Mouse (Mus musculus) telencephalon, adult 2 months (tissue): ENCODE results near the gene Gm11146.
A peak's percentile ranks its signal among the peaks of the same experiment; 100 is the strongest.

Experiments
- DNase-seq: peaks from one replicate; pipeline ENCODE4 v3.0.0-alpha.2; 2011; ENCODE audit warnings: low read depth, low spot score

Gm11146 gene

DNA sequence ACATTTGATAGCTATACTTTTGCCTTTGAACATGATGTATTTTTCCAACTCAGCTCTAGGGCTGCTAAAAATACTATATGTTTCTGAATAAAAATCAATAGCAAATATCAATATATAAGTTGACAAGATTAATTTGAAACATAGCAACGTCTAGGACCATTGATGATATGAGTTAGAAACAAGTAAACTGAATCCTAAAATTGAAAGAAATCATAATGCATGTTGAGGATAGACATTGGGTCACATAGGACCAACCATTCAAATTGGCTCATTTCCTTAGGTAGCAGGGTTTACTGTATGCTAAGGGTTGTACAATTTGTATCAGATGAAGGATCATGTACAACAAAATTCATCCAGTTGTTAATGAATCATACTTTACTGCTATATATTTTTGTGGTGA, at the start of gene Gm11146:
Gene Gm11146 (minus strand): TSS at position 101 of the 400 bp plus-strand sequence.
- DNase-seq = no peak

DNA sequence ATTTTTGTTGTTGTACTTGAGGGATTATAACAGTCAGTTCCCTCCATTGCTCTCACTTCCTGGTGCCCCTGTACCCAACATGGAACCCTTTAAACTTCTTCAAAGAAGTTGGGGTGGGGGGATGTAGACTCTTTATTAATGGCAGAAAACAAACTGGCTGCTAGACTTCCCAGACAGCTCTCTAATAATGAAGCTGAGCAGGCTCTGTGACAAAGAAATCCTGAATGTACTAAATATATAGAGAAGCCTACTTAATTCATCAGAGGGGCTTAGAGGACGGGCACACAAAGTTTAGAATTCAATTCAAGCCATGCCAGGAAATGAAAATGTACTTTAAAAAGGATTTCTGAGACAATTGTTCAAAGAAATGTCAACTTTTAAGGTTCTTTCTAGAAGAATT, 48.7 kb upstream of the Gm11146 start:
- no peak for DNase-seq

DNA sequence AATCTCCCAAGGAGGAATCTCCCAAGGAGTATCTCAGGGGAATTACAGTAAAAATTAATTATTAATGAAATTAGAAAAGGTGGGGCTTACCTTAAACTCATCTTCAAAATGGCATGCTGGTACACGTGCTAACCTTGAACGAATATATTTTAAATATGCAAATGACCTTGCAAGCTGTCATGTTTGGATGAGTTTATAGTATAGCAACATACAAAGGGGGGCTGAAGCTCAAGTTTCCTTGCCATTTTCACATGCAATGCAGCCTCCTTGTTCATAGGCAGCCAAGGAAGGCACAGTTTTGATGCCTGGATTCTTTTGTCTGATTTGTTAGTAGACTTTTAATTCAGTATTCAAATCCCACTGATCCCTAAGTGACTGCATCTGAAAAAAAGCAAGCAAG, 47.1 kb upstream of the Gm11146 start:
- DNase-seq = no peak

DNA sequence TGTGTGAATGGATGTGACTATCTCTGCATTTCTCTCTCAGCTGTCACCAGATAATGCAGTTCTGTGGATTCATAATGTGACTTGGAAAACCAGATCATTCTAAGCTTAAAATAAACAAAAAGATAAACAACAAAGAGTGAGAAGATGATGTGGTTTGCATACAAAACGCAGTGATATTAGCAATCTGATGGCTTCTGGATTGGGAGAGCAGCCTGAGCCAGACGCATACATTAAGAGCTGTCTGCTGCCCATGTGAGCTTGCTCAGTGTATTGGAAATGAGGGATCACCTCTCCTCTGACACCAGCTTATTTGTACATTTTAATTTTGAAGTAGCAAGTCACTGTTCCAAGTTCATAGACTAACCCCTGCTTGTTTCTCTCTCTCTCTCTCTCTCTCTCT, 46.3 kb upstream of the Gm11146 start:
- no peak for DNase-seq

DNA sequence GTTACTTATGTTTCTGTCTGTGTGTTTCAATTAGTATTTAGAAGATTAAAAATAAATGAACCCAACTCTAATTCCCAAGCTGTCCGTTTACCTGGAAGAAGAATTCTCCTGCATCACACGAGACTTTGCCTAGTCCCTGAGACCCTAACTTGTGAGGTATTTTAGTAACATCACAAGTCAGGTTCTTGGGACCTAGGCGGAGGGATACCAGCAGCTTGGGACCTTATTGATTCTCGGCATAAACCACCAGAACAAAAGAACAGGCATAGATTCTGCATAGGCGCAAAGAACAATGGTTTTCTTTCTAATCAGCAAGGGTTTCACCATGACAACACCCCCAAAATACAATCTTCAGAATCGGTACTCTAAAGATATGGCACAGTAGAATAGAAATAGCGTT, 44.3 kb upstream of the Gm11146 start:
- DNase-seq = no peak

DNA sequence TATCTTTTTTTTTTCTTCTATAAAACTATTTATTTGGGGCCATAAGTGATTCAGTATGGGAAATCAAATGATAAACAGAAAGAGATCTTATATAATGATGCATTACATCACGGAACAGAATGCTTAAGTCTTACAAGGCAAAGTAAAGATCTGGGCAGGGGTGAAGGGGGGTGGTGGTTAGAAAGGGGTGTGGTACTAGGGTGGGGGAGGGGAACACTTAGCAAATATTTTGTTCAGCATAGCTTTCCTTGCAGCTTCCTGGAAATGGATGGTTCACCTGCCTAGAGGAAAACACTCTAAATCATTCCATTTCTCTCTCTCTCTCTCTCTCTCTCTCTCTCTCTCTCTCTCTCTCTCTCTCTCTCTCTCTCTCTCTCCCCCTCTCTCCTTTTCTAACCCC, 43.1 kb upstream of the Gm11146 start:
- no peak for DNase-seq

DNA sequence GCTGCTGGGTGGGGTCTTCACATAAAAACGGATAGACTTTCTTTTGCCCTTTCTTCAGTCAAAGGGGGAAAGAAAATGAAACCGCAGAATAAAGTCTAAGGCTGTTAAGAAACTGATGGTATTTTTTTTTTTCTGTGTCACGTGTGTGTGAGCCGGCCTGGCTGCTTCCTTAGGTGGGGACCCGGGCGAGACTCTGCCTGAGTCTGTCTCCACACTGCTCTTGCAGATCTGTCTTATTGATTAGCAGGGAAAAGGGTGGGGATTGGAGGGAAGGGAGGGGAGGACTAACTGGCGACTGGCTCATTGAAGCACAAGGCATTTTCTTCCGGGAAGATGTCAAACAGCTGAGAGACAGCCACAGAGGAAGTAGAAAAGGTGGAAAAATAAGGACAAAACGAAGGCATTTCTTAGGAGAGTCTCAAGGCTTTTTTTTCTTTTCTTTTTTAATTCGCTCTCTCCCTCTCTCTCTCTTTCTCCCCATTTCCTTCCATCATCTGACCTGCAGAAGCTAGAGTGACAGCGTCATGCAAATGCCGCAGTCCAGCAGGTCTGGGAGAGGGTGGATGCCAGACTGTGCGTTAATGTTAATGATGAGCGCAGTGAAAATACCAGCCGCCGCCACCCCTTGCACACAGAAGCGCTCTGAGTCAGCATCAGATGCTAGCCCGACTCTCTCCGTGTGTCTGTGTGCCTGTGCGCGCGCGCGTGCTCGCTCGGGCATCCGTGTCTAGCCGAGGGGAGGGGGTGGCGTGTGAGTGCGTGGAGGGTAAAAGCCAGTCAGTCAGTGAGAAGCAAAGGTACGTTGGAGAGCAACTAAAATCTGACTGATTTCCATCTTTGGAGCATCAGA, 42.2 kb upstream of the Gm11146 start:
- DNase-seq = peak; percentile 83

DNA sequence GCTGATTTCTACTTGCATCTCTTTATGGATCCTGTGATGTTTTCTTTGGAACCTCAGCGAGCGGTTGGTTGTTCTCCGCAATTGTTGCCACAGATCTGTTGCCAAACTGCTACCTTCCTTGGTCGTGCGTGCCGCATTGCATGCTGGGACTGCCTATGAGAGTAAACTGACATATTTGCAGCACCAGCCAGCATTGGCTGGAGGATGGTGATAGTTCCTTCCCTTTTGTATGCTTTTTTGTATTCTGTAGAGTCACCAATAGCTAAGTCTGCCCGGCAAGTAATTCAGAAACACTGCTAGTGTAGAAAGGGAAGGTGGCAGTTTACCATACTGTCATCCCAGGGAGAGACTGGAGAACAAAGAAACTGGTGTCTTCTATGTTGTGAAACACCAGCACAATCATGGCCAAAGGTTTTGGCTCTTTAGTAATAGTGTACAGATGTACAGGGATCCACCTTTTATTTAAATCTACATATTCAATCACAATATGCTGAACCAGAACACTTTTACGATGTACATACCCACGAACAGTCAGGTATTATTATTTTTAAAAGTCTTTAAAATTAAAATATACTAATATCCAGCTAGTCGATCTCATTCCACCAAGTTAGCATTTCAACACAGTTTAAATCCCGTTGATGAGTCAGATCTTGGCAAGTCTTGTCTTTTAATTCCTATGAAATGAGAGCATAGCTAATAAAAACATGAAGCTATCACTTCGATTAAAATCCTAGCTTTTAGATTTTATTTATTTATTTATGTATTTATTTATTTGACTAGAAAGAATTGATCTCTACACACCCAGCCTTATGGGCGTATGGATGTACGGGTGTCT, 41.4 kb upstream of the Gm11146 start:
- DNase-seq = peak; percentile 87

DNA sequence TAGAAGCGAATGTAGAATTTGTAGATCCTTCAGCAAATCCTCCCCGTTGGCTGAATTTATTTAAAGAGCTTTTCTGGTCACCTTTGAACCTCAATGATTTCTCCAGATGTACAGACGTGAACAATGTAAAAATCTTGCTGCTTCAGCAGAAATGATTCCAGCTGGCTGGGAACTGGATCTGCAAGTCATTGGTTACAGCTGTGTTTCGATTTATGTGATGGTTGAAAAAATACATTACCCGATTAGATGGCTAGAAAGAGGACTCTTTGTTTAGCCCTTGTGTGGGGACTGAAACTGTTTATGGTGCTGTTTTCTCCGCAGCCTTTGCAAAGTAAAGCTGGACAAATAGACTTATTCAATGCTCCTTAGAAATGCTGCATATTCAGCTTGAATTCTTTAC, 34.6 kb upstream of the Gm11146 start:
- DNase-seq = no peak

DNA sequence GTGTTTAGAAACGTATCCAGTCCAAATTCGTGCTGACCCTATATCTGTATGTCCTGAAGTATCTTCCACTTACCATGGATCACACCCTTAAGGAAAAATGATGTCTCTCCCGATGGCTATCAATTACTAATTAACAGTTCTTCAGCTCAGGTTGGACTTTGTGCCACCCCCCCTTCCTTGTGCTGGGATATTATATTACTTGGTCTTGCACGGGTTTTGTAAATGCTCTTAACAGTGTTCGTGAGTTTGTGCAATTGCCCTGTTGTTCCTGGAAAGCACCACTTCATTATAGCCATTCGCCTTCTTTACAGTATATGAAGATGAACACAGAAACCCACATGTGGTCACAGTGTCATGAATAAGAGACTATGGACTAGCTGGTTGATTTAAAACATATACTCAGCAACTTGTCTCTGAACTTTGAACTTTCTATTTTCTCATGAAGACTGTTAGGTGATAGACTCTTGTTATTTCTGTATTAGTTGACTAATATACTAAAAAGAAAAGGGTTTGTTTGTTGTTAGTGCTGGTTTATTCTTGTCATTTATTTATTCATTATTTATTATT, 30.5 kb upstream of the Gm11146 start:
- no peak for DNase-seq

DNA sequence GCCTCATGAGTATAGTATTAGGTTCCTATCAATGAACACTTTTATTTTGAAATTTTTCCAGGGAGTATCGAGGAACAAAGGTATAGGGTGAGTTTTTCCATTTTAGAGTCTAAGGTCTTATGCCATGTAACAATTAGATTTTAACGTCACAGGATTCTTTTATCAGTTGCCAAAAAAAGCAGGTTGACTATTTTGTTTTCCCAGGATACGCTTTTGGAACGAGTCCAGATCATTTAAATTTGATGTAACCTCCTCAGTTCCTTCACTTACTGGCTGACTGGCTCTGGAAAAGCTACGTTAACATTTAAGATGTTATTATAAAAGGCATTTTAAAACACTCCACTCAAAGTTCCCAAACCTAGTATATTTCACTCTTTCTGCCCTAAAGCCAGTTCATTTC, 20.8 kb upstream of the Gm11146 start:
- DNase-seq = no peak

DNA sequence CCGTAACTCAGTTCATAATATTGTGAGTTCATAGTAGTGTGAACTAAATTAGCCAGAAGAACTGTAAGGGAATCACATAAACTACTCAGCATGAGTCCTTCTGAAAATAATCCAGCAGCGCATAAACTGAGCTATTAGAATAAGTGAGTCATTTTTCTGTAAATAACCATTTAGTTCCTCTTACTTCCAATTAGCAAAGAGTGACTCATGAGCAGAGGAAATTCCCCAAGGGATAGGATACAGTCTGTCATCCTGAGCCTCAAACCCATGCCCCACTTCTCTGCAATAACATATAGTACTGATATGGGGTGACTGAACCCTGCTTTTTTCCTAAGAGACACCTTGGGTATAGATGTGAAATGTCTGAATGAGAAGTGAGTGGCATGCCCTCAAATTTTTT, 687 bp upstream of the Gm11146 start:
- DNase-seq = peak; percentile 33

DNA sequence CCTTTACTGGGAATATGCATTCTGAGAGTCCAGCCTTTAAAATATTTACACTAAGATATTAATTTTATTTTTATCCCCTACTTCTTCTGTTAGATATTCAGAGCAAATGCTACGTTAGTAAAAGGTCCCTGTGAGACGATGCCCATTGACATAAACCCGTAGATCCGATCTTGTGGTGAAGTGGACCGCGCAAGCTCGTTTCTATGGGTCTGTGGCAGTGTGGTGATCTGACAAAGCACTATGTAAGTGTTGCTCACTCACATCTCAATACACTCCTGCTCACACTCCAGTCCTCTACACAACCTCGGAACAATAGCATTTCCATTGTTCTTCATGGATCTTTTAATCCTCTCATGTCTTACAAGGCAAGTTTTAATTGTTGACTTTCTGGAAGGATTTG, 3.1 kb downstream of the Gm11146 start:
- DNase-seq = no peak

DNA sequence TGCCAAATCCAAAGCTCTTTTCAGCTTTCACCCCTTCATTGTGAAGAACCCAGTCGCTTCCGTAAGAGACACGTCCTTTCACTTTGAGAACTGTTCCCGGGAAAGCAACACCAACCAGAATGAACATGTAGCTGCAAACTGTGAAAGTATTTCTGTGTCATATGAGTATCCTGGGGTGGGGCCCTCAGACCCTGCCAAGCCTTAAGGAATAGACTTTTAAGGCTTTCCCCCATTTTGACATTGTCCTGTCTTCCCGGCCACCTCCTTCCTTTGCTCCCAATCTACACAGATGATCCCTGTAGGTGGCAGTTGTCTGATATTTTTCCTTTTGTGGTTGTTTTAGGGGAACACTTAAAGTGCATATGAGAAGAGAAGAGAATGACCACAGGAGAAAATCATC, 5.3 kb downstream of the Gm11146 start:
- peak; percentile 27 for DNase-seq

DNA sequence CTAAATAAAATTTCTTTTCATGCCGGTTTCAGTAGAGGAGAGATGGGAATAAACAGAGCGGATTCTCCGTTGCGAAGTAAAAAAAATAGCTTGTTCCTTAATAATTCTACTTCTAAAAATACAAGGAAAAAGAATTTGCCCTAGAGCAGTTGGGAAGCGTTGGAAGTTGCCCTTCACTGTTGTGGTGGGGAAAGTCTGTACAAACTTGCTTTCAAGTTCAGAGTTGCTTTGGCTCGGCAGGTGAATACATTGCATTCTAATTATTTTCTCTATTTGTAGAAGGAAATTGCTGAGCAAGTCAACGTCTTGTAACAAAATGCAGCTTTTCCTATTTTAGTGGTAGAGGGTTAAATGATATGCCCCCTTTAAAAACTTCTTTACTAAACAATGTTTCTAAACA, 6.2 kb downstream of the Gm11146 start:
- DNase-seq = peak; percentile 11

DNA sequence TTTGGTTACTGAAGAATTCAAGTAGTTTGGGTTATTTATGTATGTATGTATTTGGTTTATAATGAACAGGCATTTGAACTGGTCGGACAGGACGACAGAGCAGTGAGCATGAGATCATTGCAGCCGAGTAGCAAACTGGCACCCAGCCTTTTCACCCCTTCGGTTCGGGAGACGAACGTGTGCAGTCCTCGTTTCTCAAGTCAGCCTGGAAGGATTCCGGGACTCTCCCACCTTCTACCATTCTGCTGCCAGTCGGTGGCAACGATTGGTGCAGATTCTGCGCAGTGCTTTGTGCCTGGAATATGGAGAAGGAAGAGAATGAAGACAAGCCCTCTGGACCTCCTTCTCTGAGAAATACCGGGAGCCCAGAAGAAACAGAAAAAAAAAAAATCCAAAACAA, 7.3 kb downstream of the Gm11146 start:
- DNase-seq = peak; percentile 90

DNA sequence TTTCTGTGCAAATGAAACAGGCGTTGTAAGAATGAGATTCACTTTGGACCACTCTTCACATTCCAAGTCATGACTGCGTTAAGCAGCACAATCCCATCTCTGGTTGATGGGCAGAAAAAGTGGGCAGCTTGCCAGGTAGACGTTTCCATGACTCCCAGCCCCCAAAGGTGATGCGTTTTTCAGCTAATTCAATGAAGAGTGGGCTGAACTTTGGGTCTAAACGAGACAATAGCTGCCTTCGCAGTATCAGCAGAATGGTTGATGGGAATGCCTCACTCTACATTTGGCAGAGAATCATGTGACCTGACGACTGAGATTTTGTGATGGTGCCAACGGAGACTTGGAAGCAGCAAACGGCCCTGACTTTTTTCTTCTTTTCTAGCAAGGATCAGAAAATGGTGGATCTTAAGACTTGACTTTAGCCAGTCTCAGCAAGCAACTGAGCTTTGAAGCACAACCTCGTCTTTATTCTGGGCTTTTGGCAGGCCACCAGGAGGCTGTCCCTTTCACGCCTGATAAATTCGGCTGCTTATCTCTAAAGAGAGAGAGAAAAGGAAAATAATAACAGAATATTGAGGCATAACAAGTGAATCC, 8.0 kb downstream of the Gm11146 start:
- peak; percentile 77 for DNase-seq

DNA sequence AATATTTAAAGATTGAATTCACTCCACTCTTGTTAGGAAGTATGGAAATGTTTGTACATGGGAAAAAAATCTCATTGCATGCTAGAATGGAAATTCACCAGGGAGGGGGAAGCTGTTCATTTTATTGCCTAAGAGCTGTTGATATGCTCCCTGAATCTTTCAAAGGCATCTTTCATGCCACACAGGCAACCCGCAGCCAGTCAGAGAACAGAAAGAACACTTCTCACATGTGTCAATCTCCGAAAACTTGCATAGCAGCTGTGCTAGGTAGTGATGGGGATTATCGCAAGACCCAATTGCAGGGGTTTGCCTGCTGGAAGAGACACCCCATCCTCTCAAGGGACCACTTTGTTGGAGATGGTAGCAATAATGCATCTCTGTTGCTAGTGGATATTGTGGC, 8.9 kb downstream of the Gm11146 start:
- peak; percentile 36 for DNase-seq

DNA sequence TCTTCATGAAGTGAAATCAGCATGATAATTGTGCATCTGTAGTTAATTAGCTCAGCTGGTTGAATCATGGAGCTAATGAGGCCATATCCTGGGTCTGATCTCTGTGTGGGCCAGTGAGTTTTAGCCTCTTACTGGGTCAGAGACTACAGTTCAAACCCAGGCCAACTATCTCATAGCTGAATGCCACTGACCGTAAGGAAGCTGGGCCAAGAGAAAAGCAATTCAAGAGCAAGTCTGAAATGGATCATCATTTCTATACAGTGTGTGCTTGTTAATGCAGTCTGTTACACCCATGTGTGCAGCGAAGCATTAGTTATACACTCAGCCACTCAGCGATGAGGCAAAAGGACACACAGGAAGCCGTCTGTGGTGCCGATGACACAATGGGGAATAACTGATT, 28.9 kb downstream of the Gm11146 start:
- DNase-seq = no peak

DNA sequence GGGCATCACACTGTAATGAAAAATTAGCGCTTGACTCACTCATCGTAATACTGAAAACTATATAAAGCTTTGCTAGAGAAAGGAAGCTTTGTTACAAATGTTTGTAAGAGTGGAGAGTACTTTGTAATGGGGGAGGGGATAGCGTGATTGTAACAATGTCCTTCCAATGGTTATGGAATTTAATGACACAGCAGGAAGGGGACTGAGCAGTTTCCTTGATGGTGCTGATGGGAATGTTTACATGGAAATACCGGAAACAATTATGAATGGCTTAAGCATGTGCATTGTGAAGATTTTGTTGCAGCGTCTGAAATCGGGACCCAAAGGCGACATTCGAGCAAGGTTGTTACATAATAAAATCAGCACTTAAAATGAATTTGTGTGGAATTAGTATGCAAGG, 32.4 kb downstream of the Gm11146 start:
- no peak for DNase-seq

DNA sequence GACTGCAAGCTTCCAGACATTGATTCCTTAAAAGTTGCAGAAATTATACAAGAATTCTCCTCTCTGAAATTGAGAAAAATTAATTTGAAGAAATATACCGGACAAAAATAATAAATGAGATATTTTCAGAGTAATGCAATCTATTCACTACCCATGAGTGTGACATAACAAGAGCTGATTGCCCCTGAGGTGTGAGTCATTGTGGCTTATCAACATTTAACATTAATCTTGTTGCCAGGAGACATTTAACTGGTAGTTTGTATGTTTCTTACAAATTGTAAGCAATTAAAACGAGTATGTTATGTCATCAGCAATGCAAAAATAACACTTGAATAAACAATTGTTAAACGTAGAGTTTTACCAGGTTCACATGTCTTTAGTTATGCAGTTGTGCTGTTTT, 33.5 kb downstream of the Gm11146 start:
- DNase-seq = no peak

DNA sequence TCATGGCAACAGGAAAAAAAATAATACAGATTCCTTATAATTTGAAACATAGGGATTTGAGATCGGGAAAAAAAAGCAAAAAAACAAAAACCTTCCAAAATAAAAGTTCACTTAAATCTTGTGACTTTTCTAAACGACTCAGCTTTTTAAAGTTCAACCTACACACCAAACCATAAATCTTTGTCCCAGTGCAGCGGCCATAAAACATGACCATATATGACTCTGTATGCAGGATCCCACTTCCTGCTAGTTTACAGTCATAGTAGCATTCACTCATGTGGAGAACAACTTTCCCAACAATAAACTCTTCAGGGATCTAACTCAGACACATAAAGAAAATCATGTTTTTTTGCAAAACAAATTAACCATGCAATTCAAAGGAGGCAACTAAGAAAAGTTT, 39.0 kb downstream of the Gm11146 start:
- no peak for DNase-seq
